Mouse (Mus musculus) heart, postnatal 25 days (tissue): ENCODE results near the gene Rngtt. TPM values are rescaled to one million over a fixed set of nuclear protein-coding genes. Genes with fewer than 3 reads are reported as not detected.
"Not testable (repeated sequence)": the region's sequence is repeated elsewhere in the genome, so short reads cannot be mapped to it uniquely, and the experiment has no call there.

ENCODE experiments used
- DNase-seq: peaks from one replicate; pipeline ENCODE4 v3.0.0; 2022; ENCODE audit warnings: low spot score
- intact Hi-C: fragments of 180-260 bp; cut with DNase I; formaldehyde crosslinking; loops from one replicate; pipeline ENCODE4 v1.15.1; 2025
- total RNA-seq, 2 experiments: library from RNA; stranded (reverse); gene quantifications; 2 replicates each; pipeline ENCODE4 v1.2.3; 2021

Rngtt gene
- total RNA-seq, 2 experiments from 2014 or later: 10.4 to 10.6 TPM

DNA sequence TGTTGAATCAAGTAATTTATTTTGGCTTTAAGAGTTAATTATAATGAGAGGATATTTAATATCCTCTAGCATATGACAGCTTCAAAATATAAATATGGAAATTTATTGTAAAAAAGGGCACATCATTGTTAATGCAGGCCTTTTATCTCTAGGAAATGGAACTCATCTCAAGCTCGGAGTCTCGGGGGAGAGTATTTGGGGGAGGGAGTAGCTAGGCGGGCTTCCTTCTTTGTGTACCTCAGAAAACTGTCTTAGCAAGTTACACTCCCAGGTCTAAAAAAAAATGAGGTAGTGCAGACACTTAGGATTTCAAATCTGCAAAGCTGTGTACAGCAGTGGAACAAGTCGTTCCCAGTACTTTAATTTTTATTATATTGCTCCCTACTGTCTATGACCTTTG lies 104.7 kb downstream of the Rngtt start:
- intact Hi-C loops: no loop called here

DNA sequence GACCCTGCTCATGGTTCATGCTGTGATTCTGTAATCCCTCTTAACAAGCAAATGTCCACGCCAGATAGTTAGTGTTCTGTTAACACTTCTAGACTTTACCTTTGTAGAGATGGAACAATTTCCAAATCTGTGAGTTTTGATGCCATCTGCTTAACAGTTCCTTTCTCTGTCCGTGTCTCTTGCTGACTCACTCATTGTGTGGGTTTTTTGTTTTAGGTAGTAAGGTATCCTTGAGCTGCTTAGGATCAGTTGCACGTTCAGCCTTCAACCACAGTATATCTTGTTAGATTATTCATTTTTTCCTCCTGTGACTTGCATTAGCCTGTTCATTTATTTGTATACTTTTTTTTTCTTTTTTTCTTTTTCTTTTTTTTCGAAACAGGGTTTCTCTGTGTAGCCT lies 107.3 kb downstream of the Rngtt start:
- intact Hi-C loops: no loop called here
- no peak for DNase-seq

More for the DNA sequence above, 104.7 kb downstream of the Rngtt start:
- no peak for DNase-seq

DNA sequence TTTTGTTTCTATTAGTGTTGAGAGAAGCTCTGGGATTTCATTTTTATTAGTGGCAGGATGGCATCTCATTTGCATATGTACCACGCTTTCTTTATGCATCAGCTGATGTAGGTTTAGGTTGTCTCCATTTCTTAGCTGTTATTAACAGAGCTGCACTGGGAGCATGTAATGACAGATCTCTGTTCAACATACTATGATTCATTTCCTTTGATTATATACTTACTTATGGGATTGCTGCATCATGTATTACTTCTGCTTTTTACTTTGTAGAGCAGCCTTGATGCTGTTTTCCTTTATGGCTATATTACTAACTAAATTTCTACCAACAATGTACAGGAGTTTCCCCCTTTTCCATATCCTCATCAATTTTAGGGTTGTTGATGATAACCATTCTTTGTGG lies 109.5 kb downstream of the Rngtt start:
- no peak for DNase-seq
- intact Hi-C loops: no loop called here

DNA sequence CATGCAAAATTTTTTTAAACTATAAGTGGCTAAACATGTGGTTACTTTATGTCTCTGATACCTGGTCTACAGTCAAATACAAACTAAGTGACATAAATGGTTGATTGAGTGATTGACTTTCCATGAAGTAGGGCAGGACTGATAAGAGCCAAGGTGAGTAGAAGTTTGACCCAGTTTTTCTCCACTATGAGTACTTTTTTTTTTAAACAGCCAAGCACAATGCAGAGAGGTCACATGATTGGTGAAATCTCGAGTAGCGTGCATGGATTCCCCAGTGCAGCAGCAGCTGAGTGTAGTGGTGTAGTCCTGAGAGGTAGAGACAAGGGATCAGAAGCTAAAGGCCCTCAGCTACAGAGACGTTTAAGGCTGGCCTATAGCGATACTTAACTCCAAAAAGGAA lies 118.7 kb downstream of the Rngtt start:
- no peak for DNase-seq
- intact Hi-C loops: no loop called here

DNA sequence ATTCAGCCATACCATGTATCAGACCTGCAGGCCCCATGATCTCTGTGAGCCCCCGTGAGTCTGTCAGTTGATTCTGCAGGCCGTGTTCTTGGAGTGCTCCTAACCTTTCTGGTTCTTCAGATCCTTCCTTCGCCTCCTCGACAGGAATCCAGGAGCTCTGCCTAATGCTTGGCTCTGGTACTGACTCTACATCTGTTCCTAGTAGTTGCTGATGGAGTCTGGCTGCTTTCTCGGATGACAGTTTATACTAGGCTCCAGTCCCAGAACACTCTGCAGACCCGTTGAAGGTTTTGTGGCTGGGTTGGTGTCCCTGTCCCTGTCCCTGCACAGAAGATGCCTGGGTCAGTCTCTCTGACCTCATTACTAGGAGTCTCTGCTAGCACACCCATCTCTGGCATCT lies 131.8 kb downstream of the Rngtt start:
- no peak for DNase-seq

DNA sequence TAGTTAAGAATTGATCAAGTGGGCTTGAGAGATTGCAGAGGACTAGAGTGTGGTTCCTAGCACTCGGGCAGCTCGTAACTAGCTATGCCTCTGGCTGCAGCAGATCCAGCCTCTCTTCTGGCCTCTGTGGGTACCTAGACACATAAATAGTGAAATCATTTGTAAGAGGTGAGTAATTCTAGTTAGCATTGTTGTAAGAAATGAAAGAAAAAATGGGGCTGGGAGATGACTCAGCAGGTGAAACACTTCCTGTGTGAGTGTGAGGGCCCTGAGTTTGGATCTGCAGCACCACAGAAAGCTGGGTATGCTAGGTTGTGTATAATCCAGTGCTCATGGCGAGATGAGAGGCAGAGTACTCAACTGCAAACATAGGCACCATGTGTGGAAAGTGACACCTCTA lies 136.2 kb downstream of the Rngtt start:
- no peak for DNase-seq
- intact Hi-C loops: no loop called here

More for the DNA sequence above, 131.8 kb downstream of the Rngtt start:
- intact Hi-C loops: no loop called here

DNA sequence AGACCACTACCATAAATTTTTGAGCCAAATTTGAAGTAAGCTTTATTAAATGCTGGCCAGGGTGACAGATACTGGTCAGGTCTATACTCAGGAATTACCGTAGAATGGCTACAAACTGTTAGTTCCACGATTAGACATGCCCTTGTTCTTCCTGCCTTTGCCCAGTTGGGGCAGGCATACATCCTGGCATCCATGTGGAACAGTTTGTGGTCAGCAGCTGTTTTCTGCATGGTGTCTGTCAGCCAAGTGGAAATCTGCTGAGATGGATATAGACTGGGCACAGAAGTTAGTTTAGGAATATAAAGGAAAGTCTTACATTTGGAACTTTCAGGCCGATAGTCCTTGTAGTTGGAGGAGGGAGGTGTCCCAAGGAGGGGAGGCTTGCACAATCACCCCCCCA lies 136.8 kb downstream of the Rngtt start:
- intact Hi-C loops: no loop called here
- no peak for DNase-seq

DNA sequence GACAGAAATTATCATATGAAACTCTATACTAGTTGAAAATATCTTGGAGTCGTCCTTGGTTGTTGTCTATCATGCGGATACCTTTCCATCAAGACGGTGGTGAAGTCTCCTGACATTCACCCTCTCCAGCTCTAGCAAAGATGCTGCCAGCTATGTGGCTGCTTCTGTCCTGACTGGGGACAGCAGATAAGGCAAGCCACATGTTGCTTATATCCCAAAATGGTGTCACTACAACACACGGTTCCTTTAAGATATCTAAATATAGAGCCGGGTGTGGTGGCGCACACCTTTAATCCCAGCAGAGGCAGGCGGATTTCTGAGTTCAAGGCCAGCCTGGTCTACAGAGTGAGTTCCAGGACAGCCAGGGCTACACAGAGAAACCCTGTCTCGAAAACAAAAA lies 140.2 kb downstream of the Rngtt start:
- intact Hi-C loops, DNase-seq: not testable (repeated sequence)

DNA sequence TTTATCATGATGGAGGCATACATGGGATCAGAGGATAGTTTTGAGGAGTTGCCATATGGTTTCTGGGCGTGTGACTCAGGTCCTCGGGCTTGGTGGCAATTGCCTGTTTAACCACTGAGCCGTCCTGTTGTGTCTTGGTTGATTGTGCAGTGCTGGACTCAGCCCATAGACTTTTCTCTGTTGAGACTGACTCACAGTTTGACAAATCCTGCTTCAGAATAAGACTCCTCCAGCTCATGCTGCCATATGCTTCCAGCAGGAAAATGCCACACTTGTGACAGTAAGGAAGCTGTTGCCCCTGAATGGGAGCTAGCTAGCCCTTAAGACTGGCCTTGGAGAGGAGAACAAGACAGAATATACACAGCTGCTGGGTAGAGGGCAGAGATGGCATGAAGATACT lies 149.7 kb downstream of the Rngtt start:
- intact Hi-C loops: no loop called here
- DNase-seq: no peak

DNA sequence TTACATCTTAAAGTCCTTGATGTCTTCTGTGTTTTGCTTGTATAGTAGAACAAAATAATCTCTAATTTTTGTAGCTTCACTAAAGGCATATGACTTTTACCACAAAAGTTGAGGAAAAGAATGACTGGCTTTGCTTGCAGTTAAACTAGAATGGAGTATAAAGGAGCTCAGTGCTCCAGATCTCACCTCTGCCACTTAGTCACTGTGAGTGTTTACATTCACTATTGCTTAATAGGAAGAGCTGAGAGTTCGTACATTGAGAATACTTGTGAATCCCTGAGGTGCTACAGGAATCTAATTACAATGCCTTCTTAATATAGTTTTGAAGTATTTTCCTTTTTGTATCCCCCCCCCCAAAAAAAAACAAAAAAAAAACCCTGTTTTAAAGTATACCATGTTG lies 154.3 kb downstream of the Rngtt start:
- DNase-seq: no peak
- intact Hi-C loops: no loop called here

DNA sequence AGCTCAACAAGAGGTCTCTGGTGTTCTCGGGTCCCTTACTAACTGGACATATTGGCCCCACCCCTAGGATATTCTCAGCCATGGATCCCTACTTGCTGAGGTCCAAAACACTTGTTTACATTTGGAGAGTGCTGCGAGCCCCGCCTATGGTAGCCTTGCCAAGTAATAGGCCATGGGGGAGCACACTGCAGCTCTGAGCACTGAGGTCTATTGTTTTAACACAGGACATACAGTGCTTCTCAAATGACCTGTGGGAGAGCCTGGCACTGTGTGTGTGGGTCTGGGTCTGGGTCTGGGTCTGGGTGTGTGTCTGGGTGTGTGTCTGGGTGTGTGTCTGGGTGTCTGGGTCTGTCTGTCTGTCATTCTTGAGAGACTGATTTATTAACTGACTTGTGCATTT lies 155.8 kb downstream of the Rngtt start:
- DNase-seq: no peak

DNA sequence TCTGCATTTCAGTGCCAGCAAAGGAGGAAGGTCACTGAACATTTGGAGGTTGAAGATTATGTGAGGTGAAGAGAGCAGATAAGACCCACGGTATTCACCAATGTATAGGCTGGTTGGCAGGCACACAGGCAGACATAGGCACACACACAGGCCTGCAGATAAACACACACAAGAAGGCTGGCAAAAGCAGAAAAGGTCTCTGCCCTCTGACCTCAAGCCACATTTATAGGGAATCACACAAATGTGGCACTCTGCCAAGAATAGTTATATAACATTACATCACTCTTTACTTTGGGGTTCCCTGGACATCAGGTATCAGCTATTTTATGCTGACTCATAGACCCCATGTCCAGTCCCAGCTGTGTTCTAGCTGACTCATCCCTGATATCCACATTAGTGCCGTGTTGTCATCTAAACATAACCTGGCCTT lies 156.9 kb downstream of the Rngtt start:
- intact Hi-C loops: no loop called here
- no peak for DNase-seq

More for the DNA sequence above, 155.8 kb downstream of the Rngtt start:
- intact Hi-C loops: no loop called here

DNA sequence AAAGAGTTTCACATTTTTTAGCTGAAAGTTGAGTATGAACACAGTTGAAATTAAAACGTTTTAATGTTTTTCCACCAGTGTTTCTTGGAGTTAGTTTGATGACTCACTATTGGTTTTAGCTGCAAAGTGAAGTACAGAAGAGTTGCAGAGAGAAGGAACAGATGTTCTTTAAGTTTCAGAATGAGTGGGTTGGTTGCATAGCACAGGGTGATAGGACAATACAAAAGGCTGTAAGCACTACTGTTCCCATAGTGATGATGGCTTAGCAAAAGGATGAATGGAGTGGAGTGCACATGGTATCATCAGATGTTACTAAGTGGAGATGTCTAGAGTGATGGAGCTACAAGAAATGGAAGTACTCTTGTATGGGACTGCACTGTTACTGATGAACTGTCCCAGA lies 157.5 kb downstream of the Rngtt start:
- intact Hi-C loops: no loop called here
- DNase-seq: no peak

DNA sequence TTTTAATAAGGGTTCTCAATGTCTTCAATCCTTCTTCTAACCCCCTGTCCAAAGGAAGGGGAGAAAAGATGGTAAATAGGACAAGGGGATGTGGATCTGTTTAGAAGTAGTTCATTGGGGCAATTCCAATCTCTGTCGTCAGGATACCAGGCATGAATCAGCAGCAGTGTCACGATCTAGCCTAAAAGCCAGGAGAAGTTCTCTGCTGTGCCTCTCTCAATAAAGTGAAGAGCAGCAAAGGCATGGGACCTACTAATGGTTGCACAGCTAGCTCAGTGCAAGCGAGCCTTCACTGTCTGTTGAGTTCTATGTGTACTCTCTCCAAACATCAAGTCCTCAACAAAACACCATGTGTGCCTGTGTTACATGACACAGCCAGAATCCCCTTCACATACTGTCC lies 158.0 kb downstream of the Rngtt start:
- DNase-seq: no peak
- intact Hi-C loops: no loop called here

DNA sequence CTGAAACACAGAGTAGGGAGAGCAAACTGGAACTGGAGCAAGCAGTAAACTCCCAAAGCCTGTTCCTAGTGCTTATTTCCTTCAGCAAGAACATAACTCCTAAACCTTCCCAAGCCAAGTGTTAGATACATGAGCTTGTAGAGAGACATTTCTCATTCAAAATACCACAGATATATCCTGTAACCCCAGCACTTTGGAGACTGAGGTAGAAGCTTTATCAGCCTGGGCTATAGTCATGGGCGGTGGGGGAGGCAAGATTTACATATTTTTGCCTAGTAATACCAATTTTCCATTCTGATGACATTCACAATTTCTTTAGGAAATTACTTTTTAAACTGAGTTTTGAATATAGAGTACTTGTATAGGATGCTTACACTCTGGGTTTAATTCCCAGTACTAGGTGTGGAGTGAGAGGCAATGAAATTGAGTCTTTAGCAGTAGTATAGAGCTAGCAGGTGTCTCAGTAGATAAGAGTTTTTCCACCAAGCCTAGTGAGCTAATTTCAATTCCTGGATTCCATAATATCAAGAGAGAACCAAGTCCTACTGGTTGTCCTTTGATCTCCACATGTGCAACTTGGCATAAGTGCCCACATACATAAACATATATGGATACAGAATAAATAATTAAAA lies 160.7 kb downstream of the Rngtt start:
- intact Hi-C loops: no loop called here
- DNase-seq: no peak

DNA sequence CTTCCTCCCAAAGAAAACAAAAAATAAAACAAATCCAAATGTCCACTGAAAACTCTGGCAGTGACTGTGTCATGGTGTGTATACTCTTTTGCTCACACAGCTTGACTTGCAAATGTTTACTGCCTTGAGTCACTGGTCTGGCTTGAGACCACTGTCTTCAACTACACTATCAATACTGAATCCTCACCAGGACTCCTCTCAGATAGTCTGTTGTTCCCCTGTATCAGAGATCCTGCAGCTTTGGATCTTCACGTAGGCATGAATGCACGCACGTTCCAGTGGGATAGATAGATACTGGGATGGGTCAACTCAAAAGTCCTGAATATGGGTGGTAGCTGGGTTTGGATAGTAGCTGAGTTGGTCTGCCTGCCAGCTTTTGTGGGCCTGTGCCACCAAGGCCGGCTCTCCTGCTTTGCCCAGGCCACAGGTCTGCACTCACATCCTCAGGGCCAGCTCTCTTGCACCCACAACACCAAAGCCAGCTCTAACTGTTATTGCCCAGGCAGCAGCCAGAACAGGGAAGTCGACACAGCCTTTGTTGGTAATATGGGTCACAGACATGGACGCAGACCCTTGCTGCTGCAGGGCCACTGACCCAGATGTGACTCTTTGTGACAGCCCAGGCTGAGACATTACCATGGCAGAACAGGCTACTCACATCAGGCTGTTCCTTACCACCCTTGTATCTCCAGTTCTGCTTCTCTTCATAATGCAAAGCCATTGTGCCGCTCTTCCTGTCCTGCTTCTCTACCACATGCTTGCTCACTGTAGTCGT lies 168.1 kb downstream of the Rngtt start:
- intact Hi-C loops: no loop called here
- DNase-seq: no peak

DNA sequence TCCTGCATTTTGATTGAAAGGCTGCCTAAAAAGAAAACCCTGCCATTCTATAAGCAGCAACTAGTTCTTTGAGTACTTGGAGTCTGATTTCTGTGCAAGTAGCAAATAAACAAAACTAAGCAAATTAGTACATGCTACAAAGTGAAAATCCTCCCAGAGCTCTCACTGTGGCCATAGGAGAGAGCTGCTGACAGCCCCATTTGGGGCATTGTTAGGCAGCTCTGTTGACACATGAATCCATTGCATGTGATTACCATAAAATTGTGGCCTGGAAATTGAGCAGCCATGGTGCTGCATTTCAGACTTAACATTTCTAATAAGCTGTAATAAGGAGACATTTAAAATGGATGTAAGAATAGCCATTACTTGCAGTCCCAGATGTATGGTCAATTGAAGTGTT lies 171.6 kb downstream of the Rngtt start:
- no peak for DNase-seq
- intact Hi-C loops: no loop called here

DNA sequence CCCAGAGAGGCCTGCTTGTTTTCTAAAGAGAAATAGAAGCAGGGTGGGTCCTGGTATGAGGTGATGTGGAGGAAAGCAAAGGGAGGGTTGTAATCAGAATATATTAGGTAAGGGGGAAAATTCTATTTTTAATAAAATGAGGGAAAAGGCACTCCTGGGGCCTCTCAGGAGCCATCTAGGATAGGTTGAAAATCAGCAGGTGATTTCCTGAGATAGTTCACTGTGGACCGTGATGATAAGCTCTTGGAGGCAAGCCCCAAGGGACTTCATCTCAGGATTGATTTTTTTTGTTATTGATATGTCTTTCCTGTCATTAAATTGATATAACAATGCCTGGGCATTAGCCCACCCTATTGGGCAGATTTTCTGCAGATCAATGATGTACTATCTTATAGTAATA lies 175.9 kb downstream of the Rngtt start:
- DNase-seq: no peak
- intact Hi-C loops: no loop called here

DNA sequence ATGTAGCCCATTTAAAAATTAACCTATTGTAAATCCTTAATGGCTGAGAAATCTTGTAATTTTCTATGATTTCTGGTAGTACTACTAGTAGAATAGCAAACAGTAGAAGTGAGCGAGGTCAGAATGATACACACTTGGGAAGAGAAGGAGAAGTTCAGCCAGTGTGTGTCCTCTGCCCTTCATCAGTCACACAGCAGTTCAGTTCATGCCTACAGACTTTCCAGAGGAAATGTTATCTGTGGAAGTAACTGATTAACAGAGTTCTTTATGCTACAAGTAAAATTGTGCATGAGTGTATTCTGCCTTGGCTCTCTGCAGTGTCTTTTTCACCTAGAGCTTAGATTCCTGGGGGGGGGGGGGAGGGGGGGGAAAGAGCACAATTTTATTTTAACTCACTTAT lies 181.0 kb downstream of the Rngtt start:
- no peak for DNase-seq
- intact Hi-C loops: no loop called here

DNA sequence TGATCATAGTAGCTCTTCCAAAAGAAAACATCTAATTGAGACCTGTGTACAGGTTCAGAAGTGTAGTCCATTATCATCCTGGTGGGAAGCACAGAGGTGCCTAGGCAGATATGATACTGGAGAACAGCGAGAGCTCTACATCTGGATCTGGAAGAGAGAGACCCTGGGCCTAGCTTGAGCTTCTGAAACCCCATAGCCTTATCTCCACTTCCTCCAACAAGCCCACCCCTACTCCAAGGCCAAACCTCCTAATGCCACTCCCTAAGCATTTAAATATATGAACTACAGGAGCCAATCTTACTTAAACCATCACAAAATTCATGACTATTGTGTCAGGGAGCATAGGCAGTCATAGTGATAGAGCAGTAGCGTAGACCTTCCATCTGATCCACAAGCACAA lies 184.3 kb downstream of the Rngtt start:
- no peak for DNase-seq
- intact Hi-C loops: no loop called here

DNA sequence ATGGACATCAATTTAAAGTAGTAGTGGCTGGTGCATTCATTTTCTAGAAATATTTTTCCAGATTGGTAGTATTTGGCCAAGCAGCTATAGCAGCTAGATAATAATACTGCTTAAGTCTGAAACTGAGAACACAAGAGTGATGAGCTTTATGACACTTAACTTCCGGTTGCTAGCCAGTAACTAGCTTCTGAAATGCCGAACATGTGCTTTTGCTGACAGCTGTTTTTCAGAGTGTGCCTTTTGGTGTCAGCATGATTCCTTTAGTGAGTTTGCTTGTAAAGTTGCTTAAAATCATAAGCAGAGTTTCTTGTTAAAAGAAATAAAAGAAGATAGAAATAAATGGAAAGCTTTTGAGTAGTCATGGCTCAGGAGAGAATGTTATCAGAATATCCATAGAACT lies 186.9 kb downstream of the Rngtt start:
- DNase-seq: no peak
- intact Hi-C loops: no loop called here

DNA sequence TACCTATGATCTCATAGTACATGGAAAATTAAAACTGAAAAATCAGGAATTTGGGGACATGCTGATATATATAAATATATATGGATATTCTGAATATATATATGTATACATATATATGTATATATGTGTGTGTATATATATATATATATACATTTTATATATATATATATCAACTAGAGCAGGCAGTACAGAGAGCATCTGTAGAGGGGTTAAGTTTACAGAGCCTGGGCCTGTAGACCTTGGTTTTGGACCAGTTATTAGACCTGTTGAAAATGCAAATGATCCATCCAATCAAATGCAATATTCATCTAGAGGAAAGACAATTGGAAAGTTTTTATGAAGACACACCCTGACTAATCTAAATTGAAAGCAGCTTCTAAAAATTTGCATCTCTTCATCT lies 187.5 kb downstream of the Rngtt start:
- DNase-seq: no peak
- intact Hi-C loops: no loop called here
